Mouse (Mus musculus) lung, adult 2 months (tissue): ENCODE results near the gene Strn4. TPM values are rescaled to one million over a fixed set of nuclear protein-coding genes. Genes with fewer than 3 reads are reported as not detected.

ENCODE experiments used
- DNase-seq: peaks from one replicate; pipeline ENCODE4 v3.0.0; 2022
- H3K4me1 ChIP-seq: fragments of 200-500 bp; 2 replicates; pipeline ENCODE4 v1.6.1; 2011; ENCODE audit warnings: low read length; ENCODE audit not compliant: control insufficient read depth, insufficient read depth
- H3K4me3 ChIP-seq: fragments of 200-500 bp; replicated peaks from 2 replicates; pipeline ENCODE3; 2011; ENCODE audit warnings: low read depth, mild to moderate bottlenecking, control low read depth, low read length; ENCODE audit errors: extremely low read depth
- CTCF ChIP-seq: fragments of 200-500 bp; IDR thresholded peaks from 2 replicates; pipeline ENCODE4 v1.5.1; 2011; ENCODE audit warnings: mild to moderate bottlenecking, low read length, control low read depth; ENCODE audit not compliant: insufficient read depth
- POLR2A ChIP-seq: fragments of 200-500 bp; IDR thresholded peaks from 2 replicates; pipeline ENCODE4 v1.6.1; 2011; ENCODE audit warnings: low read depth, mild to moderate bottlenecking, control low read depth, low read length, borderline replicate concordance; ENCODE audit errors: extremely low read depth
- WGBS: fragments of 180-500 bp; shearing (Covaris S2); methylation state at CpG from one replicate; pipeline ENCODE4 v1.1.7; 2018; 5-methylcytosine and 5-hydroxymethylcytosine counted together
- polyA plus RNA-seq: library from polyadenylated mRNA; depleted of rRNA; stranded (reverse); fragments of >200 nt; gene quantifications from 2 replicates; pipeline ENCODE4 v1.2.3, GENCODE M21; 2012

Gene Strn4
- polyA plus RNA-seq, 1 experiment, result 180 TPM

DNA sequence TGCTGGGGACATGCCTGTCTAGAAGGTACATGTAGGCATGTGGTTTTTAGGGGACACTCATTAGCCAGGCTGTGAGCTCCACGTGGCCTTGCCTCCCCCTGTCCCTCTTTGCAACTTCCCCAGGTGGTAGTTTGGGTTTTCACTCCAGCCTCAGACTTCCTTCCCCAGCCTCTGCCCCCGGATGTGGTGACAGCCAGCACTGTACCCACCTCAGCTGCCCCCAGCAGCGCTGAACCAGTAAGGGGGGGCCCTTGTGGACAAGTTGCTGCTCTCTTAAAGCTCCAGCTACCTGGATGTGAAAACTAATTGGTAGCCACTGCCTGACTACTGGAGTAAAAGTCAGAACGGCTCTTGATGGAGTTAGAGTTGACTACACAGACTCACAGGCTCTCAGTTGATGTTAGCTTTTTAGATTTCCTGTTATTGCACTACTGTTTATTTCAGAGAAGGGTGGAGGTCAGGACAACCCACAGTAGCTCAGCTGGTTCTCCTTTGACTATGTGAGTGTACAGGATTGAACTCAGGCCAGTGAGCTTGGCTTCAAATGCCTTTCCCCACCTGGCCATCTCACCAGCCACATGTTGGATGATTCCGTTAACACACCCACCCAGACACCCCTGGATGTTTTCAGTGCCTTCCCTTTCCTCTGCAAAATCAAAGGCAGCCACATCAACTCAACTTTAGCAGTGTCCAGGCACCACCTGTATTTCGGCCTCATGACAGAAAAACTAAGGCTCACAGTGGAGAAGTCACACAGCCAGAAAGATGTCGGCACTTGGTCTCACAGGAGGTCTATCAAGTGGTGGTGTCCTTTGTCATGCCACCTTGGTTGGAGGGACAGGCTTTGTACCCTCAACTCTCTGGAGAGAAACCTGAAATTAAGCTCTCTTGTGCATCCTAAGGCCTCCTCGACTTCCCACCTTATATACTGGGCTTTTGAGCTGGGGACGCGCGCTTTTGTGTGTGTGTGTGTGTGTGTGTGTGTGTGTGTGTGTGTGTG lies 26.2 kb downstream of the Strn4 start:
- no peak for DNase-seq
- TF ChIP-seq POLR2A (0 out of 2 replicates have a peak, but pooled peaks have one; percentile 10), CTCF (no peak)
- WGBS, result 18% methylated on average over 11 of the region's 11 CpGs
- Histone ChIP-seq H3K4me1 (peaks cover 10% of the 10 kb centered on the region), H3K4me3 (peak overlapping the region; percentile 72)

DNA sequence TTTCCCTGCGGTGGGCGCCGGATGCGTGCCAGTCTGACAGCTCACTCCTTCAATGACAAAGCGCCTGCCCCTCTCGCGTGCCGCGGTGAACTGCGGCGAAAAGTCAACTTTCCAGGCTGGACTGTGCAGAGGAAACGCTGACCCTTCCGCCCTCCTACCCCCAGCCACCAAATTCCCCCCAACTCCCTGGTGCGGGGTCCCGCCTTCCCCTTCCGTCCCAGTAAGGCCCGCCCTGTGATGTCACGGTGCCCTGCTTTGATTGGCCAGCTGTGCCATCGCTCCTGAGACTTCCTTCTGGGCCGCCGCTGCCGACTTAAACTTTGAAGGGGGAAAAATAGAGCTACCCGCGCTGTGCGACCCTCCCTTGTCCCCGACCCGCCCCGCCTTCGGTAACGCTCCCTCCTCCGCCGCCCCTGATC lies 27.0 kb downstream of the Strn4 start, which contains the start of gene Prkd2:
Gene Prkd2, plus strand, starts transcription at position 258 of the 419 bp plus-strand sequence.
- Histone ChIP-seq H3K4me3 (peak within 1 kb of the TSS; percentile 72), H3K4me1 (peaks cover 10% of the 10 kb centered on the region)
- TF ChIP-seq CTCF (no peak), POLR2A (peak; percentile 79; the same call in 1 of the 2 replicates)
- peak; percentile 98 for DNase-seq
- 1% methylated on average over 31 of the region's 32 CpGs for WGBS

DNA sequence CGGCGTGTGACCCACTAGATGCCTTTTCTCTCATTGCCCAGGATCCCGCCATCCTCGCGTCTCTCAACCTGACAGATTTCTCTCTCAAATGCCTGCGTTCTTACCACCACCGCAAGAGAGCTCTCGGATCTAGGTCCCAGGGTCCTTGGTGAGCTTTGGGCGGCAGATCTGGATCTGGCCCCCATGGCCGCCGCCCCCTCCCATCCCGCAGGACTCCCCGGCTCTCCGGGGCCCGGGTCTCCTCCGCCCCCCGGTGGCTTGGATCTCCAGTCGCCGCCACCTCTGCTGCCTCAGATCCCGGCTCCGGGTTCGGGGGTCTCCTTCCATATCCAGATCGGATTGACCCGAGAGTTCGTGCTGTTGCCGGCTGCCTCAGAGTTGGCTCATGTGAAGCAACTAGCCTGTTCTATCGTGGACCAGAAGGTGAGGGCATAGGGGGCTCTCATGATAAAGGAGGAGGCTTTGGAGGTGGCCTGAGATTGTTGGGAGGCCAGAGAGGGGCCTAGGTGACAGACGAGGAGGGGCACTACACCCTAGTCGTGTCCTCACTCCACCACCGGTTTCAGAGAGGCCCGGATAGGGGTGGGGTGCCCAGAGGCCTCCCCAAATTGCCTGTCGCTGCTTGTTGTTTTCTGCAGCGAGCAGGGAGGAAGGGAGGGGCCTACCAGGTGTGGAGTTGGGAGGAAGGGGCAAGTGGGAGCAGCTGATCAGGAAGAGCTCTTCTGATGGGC lies 27.9 kb downstream of the Strn4 start:
- peak; percentile 60 for DNase-seq

DNA sequence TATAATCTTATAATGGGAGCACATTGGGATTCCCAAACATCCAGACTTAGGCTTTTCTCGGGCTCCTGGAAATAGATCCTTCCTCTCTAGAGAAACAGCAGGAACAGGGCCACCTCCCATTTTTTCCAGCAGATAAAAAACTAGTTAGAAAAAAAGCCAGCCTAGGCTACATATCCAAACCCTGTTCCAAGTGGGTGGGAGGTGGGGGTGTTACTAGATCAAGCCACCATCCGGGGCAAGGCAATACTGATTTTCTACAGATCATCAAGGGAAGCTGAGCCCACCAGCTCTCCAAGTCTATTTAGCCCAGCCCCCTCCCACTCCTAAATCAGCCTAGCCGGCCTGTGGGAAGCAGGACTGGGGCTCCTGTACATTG lies 29.0 kb downstream of the Strn4 start:
- Histone ChIP-seq H3K4me1 (peaks cover 13% of the 10 kb centered on the region), H3K4me3 (peak overlapping the region; percentile 72)
- TF ChIP-seq POLR2A (no peak), CTCF (no peak)
- no peak for DNase-seq
- 11% methylated on average over 3 of the region's 3 CpGs for WGBS

More for the DNA sequence above, 27.9 kb downstream of the Strn4 start:
- Histone ChIP-seq H3K4me1 (peaks cover 10% of the 10 kb centered on the region), H3K4me3 (peak overlapping the region; percentile 72)
- TF ChIP-seq CTCF (no peak), POLR2A (peak; percentile 11; the same call in 1 of the 2 replicates)
- WGBS, result 1% methylated on average over 33 of the region's 33 CpGs

DNA sequence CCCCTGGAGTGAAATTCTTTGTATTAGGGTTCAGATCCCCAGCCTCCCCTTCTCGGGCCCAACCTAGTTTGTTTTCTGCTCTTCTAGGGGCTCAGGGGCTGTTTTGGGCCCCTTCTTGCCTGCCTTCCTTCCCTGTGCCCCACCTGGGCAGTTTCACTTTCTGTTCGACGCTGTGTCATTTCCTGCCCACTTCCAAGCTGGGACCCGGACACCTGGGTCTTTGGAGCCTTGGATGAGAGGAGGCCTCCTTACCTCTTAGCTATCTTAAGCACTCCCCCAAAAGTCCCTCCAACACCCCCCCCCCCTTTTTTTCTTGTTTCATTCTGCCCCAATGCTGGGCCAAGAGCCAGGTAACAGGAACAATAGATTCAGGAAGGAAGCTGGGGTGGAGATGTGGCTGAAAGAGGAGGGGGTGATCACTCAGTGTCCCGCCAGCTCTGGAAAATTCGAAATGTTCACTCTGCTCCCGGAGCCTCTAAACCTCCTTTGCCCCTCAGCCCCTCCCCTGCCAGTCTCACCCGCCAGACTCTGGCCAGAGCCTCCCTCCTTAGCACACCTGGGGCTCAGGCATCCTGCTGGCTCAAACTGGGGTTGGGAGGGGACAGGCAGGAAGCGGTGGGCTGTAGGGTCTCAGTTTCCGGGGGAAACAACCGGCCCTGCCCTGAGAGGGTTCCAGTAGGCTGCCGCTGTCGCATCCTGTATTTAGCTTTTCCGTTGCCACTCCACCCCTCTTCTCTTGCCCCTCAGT lies 29.6 kb downstream of the Strn4 start:
- peak; percentile 58 for DNase-seq

DNA sequence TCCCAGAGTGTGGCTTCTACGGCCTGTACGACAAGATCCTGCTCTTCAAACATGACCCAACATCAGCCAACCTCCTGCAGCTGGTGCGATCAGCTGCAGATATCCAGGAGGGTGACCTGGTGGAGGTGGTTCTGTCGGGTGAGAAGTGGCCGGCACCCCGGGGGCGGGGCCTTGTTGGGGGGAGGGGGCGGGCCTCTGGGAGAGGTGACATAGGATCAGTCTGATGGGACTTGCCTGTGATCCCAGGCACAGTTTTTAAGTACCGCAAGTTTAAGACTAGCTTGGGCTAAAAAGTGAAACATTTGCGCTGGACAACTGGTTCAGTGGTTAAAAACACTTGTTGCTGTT lies 30.1 kb downstream of the Strn4 start:
- H3K4me3 ChIP-seq, result peak overlapping the region; percentile 72
- 22% methylated on average over 10 of the region's 10 CpGs for WGBS
- peaks cover 13% of the 10 kb centered on the region for H3K4me1 ChIP-seq
- DNase-seq, result no peak
- TF ChIP-seq CTCF, result no peak
- TF ChIP-seq POLR2A, result peak; percentile 25; the same call in 1 of the 2 replicates

More for the DNA sequence above, 29.6 kb downstream of the Strn4 start:
- TF ChIP-seq POLR2A (no peak; the same call in 1 of the 2 replicates), CTCF (no peak)
- Histone ChIP-seq H3K4me1 (peaks cover 13% of the 10 kb centered on the region), H3K4me3 (peak overlapping the region; percentile 72)
- 12% methylated on average over 14 of the region's 14 CpGs for WGBS

DNA sequence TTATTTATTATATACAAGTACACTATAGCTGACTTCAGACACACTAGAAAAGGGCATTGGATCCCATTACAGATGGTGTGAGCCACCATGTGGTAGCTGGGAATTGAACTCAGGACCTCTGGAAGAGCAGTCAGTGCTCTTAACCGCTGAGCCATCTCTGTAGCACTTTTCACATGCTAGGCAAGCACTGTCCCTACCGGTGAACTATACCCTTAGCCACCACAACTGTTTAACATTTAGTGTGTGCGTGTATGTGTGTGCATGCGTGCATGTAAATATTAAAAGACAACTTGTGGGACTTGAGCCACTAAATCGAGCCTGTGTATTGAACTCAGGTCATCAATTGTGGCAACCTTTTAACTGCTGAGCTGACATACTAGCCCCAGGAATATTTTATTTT lies 31.1 kb downstream of the Strn4 start:
- 88% methylated on average over 5 of the region's 5 CpGs for WGBS

DNA sequence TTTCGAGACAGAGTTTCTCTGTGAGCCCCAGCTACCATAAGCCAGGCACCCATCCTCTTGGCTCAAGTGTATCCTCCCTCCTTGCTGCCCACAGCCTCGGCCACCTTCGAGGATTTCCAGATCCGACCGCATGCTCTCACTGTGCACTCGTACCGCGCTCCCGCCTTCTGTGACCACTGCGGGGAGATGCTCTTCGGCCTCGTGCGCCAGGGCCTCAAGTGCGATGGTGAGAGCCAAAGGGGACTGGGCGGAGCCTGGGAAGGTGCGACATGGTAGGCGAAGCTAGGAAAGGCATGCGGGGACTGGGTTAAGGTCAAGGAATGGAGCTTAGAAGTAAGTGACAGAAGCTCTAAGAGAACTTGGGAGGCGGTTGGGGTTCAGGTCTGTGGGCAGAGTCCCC lies 31.8 kb downstream of the Strn4 start:
- 79% methylated on average over 19 of the region's 19 CpGs for WGBS
- Histone ChIP-seq H3K4me3 (no peak overlapping the region), H3K4me1 (peaks cover 3% of the 10 kb centered on the region; the same call in 1 of the 2 replicates)
- no peak for TF ChIP-seq POLR2A
- no peak for TF ChIP-seq CTCF
- no peak for DNase-seq

More for the DNA sequence above, 31.1 kb downstream of the Strn4 start:
- no peak overlapping the region for H3K4me3 ChIP-seq
- TF ChIP-seq POLR2A (no peak), CTCF (no peak)
- DNase-seq, result no peak
- peaks cover 6% of the 10 kb centered on the region for H3K4me1 ChIP-seq

DNA sequence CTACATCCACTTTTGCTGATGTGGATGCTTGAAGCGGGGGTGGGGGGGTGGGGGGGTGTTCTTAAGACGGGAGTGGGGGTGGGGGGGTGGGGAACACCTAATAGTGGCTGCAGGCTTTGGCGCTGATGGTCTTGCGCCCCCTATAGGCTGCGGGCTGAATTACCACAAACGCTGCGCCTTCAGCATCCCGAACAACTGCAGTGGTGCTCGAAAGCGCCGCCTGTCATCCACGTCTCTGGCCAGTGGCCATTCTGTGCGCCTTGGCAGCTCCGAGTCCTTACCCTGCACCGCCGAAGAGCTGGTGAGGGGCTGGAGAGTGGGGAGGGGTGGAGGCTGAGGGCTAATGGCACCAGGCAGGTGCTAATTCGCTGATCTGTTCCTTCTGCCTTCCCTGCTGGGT lies 32.9 kb downstream of the Strn4 start:
- TF ChIP-seq CTCF (peak; percentile 58), POLR2A (no peak)
- Histone ChIP-seq H3K4me1 (peaks cover 3% of the 10 kb centered on the region; the same call in 1 of the 2 replicates), H3K4me3 (no peak overlapping the region)
- peak; percentile 54 for DNase-seq
- WGBS, result 31% methylated on average over 17 of the region's 17 CpGs
